Mouse (Mus musculus) embryonic fibroblast, embryonic 13.5 days (primary cell): ENCODE data around the gene Hspbap1. TPM values are rescaled to one million over a fixed set of nuclear protein-coding genes. Genes with fewer than 3 reads are reported as not detected.

Source experiments
- H3K27ac ChIP-seq: 2 replicates; pipeline ENCODE4 v1.5.1; 2012; ENCODE audit warnings: low read length, control low read depth, inconsistent platforms; ENCODE audit not compliant: insufficient read depth
- H3K4me1 ChIP-seq: 2 replicates; pipeline ENCODE4 v1.6.1; 2011; ENCODE audit warnings: low read length; ENCODE audit not compliant: control insufficient read depth, insufficient read depth
- H3K4me3 ChIP-seq: 2 replicates; pipeline ENCODE4 v1.5.1; 2011; ENCODE audit warnings: mild to moderate bottlenecking, control low read depth, low read length; ENCODE audit not compliant: insufficient read depth
- CTCF ChIP-seq: IDR thresholded peaks from 2 replicates; pipeline ENCODE4 v1.5.1; 2011; ENCODE audit warnings: mild to moderate bottlenecking, control low read depth, low read length, moderate library complexity, borderline replicate concordance; ENCODE audit not compliant: insufficient read depth
- POLR2A ChIP-seq: IDR thresholded peaks from 2 replicates; pipeline ENCODE4 v1.6.1; 2011; ENCODE audit warnings: low read depth, mild to moderate bottlenecking, control low read depth, low read length, moderate library complexity
- polyA plus RNA-seq: library from polyadenylated mRNA; stranded (reverse); fragments of >200 nt; gene quantifications from 2 replicates; pipeline ENCODE4 v1.2.4, GENCODE M21; 2011; ENCODE audit warnings: low read depth; ENCODE audit not compliant: missing spikeins, insufficient read length

Hspbap1 gene
- polyA plus RNA-seq, 1 experiment: 10.8 TPM

- H3K4me3 ChIP-seq: no peak overlapping the region
- TF ChIP-seq POLR2A (no peak), CTCF (no peak)
- H3K4me1 ChIP-seq: no peaks in the 10 kb centered on the region
- no peak overlapping the region for H3K27ac ChIP-seq
Observed at GRCm38 (mm10) chr16:35834653-35835052, 64.5 kb downstream of the Hspbap1 start.

GRCm38 (mm10) chr16:35839680-35840079 lies 69.5 kb downstream of the Hspbap1 start:
- Histone ChIP-seq H3K4me3 (no peak overlapping the region), H3K4me1 (no peaks in the 10 kb centered on the region), H3K27ac (no peak overlapping the region)
- TF ChIP-seq POLR2A: no peak
- no peak for TF ChIP-seq CTCF

DNA sequence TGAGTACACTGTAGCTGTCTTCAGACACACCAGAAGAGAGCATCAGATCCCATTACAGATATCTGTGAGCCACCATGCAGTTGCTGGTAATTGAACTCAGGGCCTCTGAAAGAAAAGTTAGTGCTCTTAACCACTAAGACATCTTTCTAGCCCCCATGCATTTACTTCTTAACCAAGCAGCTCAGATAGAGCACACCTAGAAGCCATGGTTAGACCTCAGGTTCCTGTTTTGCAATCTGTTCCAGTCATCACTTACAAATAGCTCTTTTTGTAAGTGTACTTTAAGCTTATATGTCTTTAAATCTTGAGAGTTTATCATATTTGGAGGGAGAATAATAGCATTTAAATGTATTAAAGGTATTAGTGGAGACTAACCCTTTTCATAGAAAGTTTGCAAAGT lies 77.0 kb downstream of the Hspbap1 start:
- no peaks in the 10 kb centered on the region for H3K4me1 ChIP-seq
- TF ChIP-seq POLR2A (no peak), CTCF (no peak)
- no peak overlapping the region for H3K27ac ChIP-seq
- H3K4me3 ChIP-seq: no peak overlapping the region

DNA sequence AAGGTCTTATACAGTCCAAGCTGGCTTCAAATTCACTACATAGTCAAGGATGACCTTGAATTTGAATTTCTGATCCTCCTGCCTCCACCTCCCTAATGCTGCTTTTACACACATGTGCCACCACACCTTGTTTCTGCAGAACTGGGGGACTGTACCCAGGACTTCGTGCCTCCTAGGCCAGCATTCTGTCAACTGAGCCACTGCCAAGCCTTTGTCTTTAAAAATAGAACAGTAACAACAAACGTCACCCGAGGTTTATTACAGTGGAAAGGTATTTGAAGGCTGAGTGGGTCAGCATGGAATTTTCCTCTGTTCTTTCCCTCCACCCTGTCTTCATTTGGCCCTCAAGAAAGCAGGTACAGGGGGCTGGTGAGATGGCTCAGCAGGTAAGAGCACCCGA lies 85.7 kb downstream of the Hspbap1 start:
- no peaks in the 10 kb centered on the region for H3K4me1 ChIP-seq
- TF ChIP-seq POLR2A: no peak
- no peak for TF ChIP-seq CTCF
- H3K4me3 ChIP-seq: no peak overlapping the region
- H3K27ac ChIP-seq: no peak overlapping the region

- TF ChIP-seq POLR2A: no peak
- no peak for TF ChIP-seq CTCF
- no peak overlapping the region for H3K4me3 ChIP-seq
- no peaks in the 10 kb centered on the region for H3K4me1 ChIP-seq
- no peak overlapping the region for H3K27ac ChIP-seq
Observed at GRCm38 (mm10) chr16:35856766-35857165, 86.6 kb downstream of the Hspbap1 start.

GRCm38 (mm10) chr16:35860236-35860635 lies 90.1 kb downstream of the Hspbap1 start:
- no peak for TF ChIP-seq POLR2A
- no peaks in the 10 kb centered on the region for H3K4me1 ChIP-seq
- no peak overlapping the region for H3K4me3 ChIP-seq
- no peak overlapping the region for H3K27ac ChIP-seq

DNA sequence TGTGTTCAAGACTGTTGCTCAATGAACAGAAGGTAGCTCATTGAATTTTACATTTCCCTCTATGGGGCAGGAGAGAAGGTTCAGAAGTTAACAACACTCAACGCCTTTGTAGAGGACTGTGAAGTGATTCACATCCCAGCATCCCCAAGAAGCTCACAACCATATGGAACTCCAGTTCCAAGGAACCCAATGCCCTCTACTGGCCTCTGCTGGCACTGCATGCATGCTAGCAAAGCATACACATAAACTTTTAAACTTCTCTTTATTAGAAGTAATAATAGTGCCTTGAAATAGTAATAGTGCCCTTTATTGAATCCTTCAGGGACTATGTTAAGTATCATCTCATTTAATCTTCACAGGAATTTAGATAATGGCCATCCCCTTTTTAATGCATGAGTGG lies 91.9 kb downstream of the Hspbap1 start:
- Histone ChIP-seq H3K4me3 (no peak overlapping the region), H3K27ac (no peak overlapping the region), H3K4me1 (no peaks in the 10 kb centered on the region)
- TF ChIP-seq CTCF (no peak; the same call in 1 of the 2 replicates), POLR2A (no peak)

DNA sequence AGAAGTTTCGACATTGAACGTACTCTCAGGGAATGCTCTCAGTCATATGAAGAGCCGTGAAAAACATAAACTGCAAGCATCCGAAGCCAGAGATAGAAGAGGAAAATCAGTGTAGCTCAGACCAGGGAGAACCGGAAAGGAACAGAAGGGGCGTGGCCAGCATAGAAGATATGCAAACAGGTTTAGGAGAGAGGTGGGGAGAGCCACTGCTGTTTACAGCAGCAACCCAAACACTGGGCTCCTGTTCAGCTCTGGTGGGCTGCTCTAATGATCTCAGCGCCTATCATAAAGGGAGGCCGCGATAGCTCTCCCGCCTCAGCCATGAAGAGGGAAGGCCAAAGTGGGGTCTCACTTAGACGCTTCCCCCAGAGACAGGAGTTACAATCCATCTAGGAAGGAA lies 97.6 kb downstream of the Hspbap1 start:
- H3K4me3 ChIP-seq: no peak overlapping the region
- H3K4me1 ChIP-seq: no peaks in the 10 kb centered on the region
- TF ChIP-seq POLR2A (no peak), CTCF (no peak)
- no peak overlapping the region for H3K27ac ChIP-seq

- Histone ChIP-seq H3K4me1 (no peaks in the 10 kb centered on the region), H3K27ac (no peak overlapping the region), H3K4me3 (no peak overlapping the region)
- no peak for TF ChIP-seq POLR2A
- TF ChIP-seq CTCF: no peak
Observed at GRCm38 (mm10) chr16:35869126-35869525, 99.0 kb downstream of the Hspbap1 start.

DNA sequence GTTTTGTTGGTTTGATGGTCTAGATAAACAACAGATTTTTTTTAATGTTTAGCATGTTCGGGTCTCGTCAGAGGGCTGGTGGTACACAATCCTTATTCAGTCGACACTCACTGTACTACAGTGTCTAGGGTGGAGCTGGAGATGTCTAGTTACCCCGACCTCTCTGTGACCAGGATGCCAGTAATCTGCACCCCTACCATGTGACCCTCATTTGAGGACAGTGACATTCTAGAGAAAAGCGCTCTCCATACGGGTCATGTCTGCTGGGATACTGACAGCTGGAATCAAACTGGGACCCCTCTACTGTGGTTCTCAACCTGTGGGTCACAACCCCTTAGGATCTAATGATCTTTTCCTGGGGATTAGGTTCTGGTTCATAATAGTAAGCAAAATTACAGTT lies 99.5 kb downstream of the Hspbap1 start:
- TF ChIP-seq POLR2A (no peak), CTCF (no peak)
- Histone ChIP-seq H3K4me1 (no peaks in the 10 kb centered on the region), H3K4me3 (no peak overlapping the region), H3K27ac (no peak overlapping the region)

- TF ChIP-seq POLR2A (no peak; the same call in 1 of the 2 replicates), CTCF (no peak)
- no peak overlapping the region for H3K27ac ChIP-seq
- no peaks in the 10 kb centered on the region for H3K4me1 ChIP-seq
- H3K4me3 ChIP-seq: peak overlapping the region; percentile 74
Observed at GRCm38 (mm10) chr16:35870581-35871047, 100.4 kb downstream of the Hspbap1 start.
